Mouse (Mus musculus) left cerebral cortex, adult 8-10 months (tissue): Measurements from ENCODE around the gene Olfr1441. TPM values are rescaled to one million over a fixed set of nuclear protein-coding genes. Genes with fewer than 3 reads are reported as not detected.

Source experiments
- DNase-seq, 2 experiments: peaks; one replicate each; pipeline ENCODE4 v3.0.0; 2022; ENCODE audit warnings: low spot score in 2 of 2
- total RNA-seq, 4 experiments: library from RNA; stranded (reverse); gene quantifications; 2 replicates each; pipeline ENCODE4 v1.2.4; 2022

Olfr1441 gene
- not detected for total RNA-seq

DNA sequence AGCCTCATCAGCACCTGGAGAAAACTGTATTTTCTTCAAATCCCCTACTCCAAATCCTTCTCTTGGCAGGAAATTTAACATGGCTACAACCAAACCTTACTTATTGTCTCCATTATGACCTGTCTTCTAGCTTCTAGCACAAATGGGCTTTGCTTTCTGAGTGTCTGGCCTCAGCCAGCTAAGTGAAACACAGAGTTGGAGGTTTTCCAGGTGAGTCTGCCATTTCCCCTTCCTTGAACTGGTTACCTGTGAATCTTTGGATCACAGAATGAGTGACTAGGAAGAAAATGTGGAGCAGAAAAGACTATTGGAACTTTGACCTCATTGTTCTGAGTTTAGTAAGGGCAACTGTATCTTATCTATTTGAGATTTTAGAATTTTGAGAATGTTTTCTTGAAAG is at the start of gene Olfr1441:
Gene Olfr1441 (plus strand): TSS at position 73 of the 400 bp plus-strand sequence.
- no peak for DNase-seq

- no peak for DNase-seq
Measured at GRCm38 (mm10) chr19:12373004-12373403, 44.2 kb upstream of the Olfr1441 start.

- DNase-seq = peak; percentile 3 to 55
Measured at GRCm38 (mm10) chr19:12374465-12375025, 42.7 kb upstream of the Olfr1441 start.

GRCm38 (mm10) chr19:12386979-12387378 is 30.3 kb upstream of the Olfr1441 start, which contains the start of gene Olfr1440:
TSS of gene Olfr1440 (plus strand) at chr19:12387279.
- no peak for DNase-seq

DNA sequence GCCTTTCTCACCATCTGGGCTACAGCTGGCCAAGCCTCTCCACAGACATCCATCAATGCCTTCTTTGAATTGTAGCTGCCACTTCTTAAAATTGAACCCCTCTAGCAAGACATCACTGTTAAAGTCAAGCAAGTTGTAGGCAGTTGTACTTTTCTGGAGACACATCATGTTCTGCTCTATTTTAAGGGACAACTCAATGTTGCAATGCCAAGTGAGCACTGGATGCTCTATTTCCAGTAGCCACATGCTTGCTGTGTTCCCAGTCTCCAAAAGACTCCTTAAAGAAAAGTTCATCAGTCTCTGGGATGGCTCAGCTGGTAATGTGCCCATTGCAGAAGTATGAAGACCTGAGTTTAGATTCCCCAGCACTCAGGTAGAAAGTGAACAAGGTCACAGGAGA is 3.5 kb upstream of the Olfr1441 start:
- DNase-seq = no peak

GRCm38 (mm10) chr19:12418312-12418711 is 1.1 kb downstream of the Olfr1441 start:
- no peak for DNase-seq

DNA sequence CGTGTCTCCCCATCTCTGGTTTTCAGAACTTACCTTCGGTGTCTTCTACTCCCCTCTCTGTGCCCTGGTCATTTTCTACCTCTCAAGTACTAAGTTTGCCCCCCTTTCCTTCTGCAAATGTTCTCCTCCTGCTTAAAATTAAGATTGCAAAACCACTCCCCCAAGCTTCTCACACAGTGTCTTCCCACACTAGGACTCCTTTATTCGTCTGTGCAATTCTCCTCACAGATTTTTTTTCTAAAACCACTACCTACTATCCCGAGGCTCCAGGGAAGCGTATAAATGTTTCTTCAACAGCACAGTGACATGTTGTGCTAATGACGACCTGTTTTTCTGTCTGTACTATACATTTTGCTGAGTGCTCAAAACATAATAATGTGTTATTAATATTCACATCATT is 3.3 kb downstream of the Olfr1441 start:
- no peak for DNase-seq

DNA sequence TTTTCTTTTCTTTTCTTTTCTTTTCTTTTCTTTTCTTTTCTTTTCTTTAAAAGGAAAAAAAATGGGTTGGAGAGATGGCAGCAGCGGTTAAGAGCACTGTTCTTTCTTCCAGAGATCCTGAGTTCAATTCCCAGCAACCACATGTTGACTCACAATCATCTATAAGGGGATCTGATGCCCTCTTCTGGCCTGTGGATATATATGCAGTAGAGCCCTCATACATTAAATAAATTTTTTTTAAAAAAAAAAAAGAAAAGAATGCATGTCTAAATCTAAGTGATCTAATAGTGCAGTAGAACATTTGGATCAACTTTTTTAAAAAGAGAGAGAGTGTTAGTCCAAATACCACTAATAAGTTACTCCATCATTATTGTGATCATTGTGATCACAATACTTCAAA is 4.4 kb downstream of the Olfr1441 start:
- no peak for DNase-seq

DNA sequence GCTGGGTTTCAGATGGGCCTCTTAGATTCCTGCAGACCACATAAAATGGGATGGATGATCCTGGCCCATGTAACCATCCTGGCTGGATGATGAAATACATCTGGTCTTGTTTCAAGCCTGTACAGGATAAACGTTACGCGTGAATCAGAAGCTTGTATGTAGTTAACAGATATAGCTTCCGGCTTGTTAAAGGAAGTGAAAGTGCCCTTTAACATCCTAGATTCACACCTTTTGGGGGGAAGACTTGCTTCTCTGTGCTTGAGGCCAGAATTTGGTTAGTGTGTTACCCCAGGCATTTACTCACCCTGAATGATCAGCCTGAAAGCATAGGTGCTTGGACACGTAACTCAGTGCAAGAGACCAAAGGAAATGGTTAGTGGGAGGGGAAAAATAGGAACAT is 9.9 kb downstream of the Olfr1441 start:
- no peak for DNase-seq

GRCm38 (mm10) chr19:12427605-12428004 is 10.4 kb downstream of the Olfr1441 start, which contains the start of gene Pfpl:
TSS of gene Pfpl (plus strand) at chr19:12427905.
- no peak for DNase-seq

GRCm38 (mm10) chr19:12433033-12433432 is 15.8 kb downstream of the Olfr1441 start:
- no peak for DNase-seq

DNA sequence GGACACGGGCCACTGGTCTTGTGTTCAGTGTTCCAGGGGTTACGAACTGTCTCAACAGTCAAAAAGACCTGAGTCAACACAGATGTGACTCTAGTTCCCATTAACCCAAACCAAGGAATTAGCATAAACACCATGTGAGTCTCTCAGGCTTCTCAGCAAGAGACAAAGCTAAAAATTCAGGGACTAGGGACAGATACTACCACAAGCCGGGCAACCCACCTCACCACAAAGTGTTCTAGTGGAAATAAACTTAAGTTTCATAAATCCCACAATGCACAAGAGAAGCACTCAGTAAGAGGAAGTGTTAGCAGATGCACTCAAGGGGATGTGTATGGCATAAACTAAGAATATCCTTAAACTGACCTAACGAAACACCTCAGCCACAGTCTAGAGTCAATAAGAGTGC is 17.8 kb downstream of the Olfr1441 start:
- no peak for DNase-seq

- DNase-seq = no peak
Measured at GRCm38 (mm10) chr19:12435750-12436524, 18.7 kb downstream of the Olfr1441 start.

GRCm38 (mm10) chr19:12439581-12439980 is 22.3 kb downstream of the Olfr1441 start:
- no peak for DNase-seq

DNA sequence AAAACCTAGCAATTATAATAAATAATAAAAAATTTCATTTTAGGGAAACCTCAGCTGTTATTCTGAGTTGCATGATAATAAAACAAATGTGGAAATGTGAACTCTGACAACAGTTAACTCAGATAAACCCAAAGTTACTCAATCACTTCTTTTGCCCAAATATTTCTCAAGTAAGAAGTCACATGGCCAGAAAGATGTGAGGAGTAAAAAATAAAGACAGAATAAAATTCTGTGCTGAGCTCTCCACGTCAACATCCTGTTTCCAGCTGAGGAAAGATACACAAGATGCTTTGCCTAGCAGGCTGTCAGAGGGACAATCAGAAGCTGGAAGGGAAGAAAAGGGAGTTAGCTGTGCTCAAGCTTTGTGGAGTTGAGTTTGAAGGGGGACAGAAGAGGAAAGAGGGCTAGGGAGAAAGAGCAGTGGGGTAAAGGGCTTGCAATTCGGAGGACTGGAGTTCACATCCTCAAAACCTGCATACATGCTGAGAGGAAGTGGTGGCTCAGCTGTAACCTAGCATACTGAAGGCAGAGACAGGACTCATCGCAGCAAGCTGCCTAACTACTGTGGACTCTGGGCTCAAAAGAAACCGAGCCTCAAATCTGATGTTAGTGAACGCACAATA is 23.0 kb downstream of the Olfr1441 start:
- no peak for DNase-seq

- no peak for DNase-seq
Measured at GRCm38 (mm10) chr19:12442560-12442959, 25.3 kb downstream of the Olfr1441 start.

GRCm38 (mm10) chr19:12445014-12445413 is 27.8 kb downstream of the Olfr1441 start:
- DNase-seq = no peak

GRCm38 (mm10) chr19:12457401-12458066 is 40.3 kb downstream of the Olfr1441 start:
- no peak for DNase-seq

- DNase-seq = no peak
Measured at GRCm38 (mm10) chr19:12459516-12459915, 42.3 kb downstream of the Olfr1441 start.

- no peak for DNase-seq
Measured at GRCm38 (mm10) chr19:12460282-12461249, 43.3 kb downstream of the Olfr1441 start, which contains the start of gene Mpeg1. TSS of gene Mpeg1 (plus strand) at chr19:12460779.
